Mouse (Mus musculus): ENCODE measurements around the gene Nme9.

GRCm38 (mm10) chr9:99484632-99485031 lies 33.4 kb downstream of the Nme9 start:
- TF ChIP-seq CTCF (IDR thresholded peaks at IDR 0.05; ENCODE audit: extremely low read depth, insufficient read depth, low read length) (no peak), POLR2A (IDR thresholded peaks at IDR 0.05; ENCODE audit: extremely low read depth, insufficient read depth, low read length) (no peak)
